Mouse (Mus musculus) adipocyte (in vitro differentiated cells): Measurements from ENCODE around the gene Tnfaip3.

Experiments
- DNase-seq: peaks from one replicate; pipeline ENCODE4 v3.0.0-alpha.2; 2016; ENCODE audit warnings: low spot score

Gene Tnfaip3

GRCm38 (mm10) chr10:19014381-19015256 is 838 bp downstream of the Tnfaip3 start:
- DNase-seq, result peak; percentile 55

- DNase-seq, result no peak
These were observed 2.1 kb downstream of the Tnfaip3 start for GRCm38 (mm10) chr10:19013351-19013750.

GRCm38 (mm10) chr10:19012616-19013015 is 2.8 kb downstream of the Tnfaip3 start:
- DNase-seq, result no peak

DNA sequence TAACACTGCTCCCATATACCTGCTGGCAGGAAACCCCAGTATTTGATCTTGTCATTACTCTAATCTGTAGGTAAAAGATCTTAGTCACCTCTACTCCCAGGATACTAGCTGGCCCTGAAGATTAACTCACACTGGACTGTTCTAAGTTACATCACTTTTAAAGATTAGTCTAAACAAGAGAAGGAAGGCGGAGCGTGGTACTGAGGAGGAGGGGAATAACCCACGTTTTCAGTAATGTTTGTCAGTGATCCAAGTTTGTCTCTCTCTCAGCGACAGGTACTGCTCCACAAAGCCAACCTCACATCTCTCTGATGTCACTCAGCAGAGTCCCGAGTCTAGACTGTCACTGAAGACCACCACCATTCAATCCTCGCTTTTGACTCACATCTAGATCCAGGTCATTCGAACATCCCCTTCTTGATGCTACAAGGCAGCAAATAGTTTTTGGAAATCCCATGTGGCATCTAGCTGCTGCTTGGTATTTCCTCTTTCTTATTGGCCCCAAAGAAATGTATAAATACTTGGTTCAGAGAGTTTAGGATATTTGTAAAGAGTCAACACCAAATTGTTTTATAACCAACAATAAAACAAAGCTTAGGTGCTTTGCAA is 3.5 kb downstream of the Tnfaip3 start:
- DNase-seq, result no peak

DNA sequence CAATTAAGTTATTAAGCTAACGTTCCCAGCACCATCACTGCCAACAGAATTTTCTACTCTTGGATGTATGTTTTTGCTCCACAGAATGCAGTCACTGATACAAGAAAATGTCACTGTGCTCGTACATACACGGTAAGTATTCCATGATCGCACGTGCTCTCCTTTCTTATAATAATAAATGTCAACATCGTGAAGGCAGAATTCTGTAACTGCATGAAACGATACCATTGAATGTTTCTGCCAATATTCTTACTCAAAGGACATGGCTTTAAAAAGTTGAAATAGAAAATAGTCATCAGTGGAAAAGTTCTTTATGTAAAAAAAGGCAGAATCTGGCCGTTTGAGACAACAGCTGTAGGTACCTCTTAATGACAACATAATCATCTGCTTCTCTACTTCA is 5.0 kb downstream of the Tnfaip3 start:
- DNase-seq, result no peak

- peak; percentile 91 for DNase-seq
These were observed 6.2 kb downstream of the Tnfaip3 start for GRCm38 (mm10) chr10:19009186-19009672.

DNA sequence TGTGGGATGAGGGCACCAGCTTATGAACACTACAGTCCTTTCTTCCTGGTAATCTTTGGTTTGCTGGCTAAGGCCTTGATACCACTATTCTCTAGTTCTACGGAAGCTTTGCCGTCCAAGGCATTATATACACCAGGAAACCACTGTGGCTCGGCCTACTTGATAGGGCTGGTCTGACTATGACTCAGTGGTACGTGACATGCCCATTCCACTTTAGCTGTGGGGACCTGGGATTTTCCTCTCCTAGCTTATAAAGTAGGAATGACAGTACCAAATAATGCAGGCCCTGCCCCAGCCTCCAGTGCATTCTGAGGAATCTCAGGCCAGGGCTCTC is 6.9 kb downstream of the Tnfaip3 start:
- no peak for DNase-seq

DNA sequence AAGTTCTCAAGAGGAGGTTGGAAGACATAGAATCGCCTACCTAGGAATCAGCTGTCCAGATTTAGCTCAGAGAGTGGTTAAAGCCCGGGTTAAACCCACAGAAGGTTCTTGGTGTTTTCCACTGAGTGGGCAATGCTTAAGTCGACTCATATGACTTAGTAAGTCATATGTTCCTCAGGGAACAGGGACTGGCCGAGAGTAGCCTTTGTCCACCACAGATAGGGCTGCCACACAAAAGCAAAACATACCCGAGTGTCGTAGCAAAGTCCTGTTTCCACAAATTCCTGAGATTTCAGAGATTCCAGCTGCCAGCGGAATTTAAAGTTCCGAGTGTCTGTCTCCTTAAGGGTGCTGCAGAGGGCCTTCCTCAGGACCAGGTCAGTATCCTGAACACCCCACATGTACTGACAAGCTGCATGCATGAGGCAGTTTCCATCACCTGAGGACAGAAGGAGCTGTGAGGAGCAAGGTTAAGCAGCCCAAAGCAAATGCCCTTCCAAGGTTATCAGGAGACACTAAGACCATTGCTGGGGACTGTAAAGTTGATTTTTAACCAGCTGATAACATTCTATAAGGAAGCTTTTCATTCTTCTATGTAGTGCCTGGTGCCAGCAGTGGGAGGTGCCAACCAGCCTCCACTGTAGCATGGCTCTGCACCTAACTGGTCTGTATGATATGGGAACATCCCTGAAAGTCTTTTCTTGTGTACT is 7.4 kb downstream of the Tnfaip3 start:
- DNase-seq, result no peak

DNA sequence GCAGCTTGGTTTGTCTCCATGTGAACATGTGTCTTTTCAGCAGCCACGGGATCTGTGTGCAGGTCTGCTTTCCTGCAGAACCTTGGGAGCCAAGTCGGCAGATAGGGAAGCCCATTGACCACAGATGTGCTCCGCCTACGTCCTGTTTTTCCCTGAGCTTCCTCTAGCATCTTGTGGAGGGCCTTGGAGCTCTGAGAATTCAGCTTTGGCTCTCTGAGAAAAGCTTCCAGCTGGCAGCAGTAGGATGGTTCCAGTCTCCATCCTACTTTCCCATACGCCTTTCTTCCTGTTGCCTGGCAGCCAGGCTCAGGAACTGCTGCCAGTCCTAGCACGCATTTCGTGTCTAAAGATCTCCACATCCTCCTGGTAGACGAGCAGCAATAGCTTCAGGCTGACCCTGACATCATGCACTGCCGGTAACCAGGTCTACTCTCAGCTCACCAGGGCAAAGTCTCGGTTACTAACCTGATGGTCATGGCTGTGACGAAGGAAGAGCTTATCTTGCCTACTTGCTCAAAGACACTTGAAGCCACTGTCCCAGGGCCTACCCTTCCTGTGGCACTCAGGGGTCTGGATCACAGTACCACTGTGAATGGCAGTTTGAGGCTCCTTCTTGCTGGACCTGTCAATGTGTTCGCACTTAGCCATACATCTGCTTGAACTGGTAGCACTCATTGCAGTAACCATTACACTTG is 13.2 kb downstream of the Tnfaip3 start:
- DNase-seq, result no peak

GRCm38 (mm10) chr10:18999427-18999826 is 16.0 kb downstream of the Tnfaip3 start:
- peak; percentile 39 for DNase-seq

DNA sequence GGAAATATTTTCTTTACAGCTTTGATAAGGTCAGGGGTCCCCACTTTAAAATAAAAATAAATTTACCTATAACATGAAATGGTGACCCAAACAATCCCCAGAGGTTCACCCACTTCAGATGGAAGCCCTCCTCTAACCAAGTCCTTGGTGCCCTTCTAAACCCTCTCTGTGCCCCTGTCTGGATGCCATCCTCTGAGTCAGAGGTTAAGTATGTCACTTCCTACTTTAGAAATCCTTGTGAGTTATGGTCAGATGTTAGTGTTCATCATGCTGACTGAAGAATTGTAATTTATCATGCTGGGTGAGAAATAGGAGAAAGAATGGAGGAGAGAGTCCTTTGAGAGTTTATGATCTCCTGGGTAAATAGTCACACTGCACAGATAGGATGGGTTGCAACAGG is 19.1 kb downstream of the Tnfaip3 start:
- DNase-seq, result no peak

GRCm38 (mm10) chr10:18995465-18996261 is 19.8 kb downstream of the Tnfaip3 start:
- DNase-seq, result no peak

DNA sequence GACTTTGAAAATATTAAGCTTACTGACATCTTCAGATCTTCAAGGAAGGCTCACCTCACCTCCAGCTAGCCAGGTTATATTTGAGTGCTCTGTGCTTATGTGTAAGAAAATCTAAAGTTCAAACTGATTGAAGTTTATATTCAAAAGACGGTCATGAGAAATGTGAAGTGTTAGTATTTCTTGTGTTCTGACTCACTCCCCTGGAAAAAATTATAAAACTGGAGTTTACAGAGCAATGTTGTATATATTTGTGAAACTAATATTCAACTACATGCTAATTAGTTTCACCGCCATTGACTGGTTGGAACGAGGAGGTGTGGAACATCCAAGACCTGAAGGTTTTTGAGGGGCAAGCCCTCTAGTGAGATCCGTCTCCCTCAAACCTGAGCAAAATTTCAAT is 22.5 kb downstream of the Tnfaip3 start:
- no peak for DNase-seq

DNA sequence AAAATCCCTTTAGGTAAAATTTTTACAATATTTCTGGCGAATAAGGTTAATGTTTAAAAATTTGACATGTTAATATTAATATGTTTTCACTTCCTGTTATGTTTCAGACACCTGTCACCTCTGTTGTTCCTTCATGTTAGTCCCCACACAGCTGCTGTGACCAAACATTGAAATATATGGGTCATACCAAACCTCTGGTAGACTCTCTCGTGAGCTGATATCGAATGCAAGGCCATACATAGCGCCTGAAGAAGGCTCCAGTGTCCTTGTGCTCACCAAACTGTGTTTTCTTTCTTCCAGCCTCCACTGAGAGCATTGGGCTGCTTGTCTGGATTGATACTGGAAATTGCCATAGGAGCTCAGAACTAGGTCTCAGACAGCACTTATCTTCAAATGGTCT is 24.4 kb downstream of the Tnfaip3 start:
- no peak for DNase-seq

DNA sequence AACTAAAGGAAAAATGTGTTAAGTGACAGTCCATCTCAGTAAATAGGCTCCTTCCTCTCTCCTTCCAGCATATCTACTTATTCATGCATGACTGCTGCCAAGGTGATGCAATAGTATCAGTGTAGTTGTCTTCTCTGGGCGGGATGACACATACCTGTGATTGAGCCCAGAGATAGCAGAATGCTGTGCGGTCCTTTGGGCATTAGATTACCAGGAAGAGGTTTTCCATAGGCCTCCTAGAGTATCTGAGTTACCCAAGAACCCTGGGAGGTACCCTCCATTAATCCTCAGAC is 27.6 kb downstream of the Tnfaip3 start:
- DNase-seq, result no peak

DNA sequence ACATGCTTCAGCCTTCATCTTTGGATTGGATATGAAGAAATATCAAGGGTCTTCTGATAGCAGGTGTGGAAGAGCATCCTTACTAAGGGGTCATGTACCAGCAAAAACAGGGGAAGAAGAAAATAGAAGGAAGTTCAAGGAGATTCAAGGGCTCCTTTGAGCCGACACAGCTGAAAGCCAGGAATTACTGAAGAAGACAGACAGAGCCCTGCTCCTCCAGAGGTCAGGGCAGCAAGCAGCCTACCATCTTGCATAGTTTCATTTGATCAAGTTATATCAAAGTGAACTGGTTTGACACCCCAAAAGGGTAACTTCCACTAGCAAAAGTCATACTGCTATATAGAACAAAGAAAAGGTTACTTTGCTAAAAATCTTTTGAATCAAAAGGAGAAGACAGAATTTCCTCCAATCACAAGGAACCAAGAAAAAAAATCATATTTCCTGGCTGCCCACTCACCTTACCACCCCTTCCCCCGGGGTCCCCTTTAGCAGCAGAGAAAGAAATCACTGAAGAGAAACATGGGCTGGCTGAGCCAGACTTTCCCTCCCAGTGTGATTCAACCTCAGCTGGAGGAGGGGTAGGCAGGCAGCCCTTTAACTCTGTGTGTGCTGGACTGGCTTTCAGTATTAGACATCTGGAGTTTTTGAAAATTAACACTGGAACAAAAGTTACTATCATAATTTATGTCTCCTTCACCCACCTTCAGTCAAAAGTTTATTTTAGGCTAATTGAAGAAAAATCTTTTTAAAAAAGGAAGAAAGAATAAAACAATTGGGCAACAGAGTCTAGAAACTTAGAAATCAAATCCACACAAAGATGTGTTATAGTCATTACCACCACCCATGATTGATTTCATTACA is 28.2 kb downstream of the Tnfaip3 start:
- no peak for DNase-seq

DNA sequence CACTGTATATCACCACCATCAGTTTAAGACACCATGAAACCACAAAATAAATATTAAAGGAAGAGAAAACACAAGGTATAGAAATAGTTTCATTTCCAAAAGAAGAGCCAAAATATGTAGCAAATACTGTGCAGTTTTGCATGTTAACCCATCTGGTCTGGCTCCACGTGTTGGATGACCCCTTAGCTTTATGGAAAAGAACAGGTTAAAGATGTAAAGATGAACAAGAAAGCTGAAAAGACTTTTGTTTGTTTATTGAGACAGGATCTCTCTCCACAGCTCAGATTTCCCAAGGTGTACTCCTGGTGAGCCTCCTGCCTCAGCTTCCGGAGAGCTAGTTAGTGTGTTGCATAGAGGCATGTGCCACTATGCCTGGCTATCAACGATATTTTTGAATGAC is 29.9 kb downstream of the Tnfaip3 start:
- no peak for DNase-seq

DNA sequence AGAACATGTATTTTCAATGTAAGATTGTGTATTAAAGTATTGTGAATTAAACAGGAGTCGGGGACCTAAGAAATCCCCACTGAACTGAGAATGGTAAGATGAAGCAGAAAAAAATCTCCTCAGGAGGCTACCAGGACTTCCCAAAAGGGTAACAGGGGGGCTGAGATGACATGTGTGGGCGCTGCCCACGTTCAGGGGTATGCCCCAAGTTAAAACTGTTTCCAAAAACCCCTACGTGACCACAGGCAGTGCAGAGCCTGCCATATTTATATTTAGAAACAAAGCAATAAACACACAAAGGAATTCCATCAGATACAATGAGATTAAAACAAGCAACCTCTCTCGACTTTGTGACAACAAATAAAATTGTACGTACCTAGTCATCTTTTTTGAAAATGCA is 31.9 kb downstream of the Tnfaip3 start:
- no peak for DNase-seq

DNA sequence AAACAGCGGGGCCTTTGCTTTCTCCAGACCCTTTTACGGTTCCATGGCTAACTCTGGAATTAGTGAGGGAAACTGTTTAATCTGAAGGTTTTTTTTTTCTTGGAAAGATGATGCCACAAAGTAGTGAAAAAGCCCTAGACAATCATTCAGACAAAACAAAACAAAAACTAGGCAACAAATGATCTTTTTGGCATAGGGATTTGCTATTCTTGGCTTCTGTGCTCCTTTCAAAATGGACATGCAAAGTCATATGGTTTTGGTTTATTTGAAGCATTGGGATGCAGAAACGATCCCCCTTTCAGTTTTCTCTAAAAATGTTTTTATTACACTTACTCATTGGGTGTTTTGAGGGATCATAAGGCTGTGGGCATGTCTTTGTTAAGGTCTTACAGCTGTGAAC is 41.0 kb downstream of the Tnfaip3 start:
- DNase-seq, result peak; percentile 85

DNA sequence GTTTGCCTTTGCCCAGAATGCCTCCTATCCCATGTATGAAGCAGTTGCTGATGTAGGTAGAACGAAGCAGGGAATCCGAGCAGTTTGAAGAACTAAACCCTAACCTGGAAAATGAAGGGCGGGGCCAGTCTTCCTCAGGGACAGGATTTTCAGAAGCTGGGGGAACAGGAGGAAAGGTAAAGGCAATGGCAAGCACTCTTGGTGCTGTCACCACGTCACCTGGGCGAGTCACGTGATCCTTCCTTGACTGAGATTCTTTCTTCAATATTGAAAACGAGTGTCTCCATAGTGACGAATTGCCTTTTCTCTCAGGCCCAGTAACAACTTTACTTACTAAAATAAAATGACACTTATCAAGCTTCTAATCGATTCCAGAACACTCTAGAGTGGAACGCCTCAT is 48.6 kb downstream of the Tnfaip3 start:
- DNase-seq, result no peak

DNA sequence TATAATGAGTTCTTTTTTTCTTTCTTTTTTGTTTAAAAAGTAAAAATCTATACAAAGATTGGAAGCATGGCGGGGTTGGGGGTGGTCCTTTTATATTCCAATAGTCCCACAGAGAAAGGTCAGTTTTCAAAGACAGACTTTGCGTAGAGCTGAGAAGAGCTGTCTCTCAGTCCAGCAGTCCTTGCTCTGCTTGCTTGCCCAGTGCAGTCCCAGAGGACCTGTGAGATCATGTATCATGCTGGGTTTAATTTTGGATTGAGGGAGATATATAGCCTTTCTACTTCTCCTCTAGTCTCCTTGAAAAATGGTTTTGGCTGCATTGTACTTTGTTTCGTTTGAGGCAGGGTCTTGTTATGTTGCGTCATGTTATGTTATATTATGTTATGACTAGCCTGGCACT is 49.9 kb downstream of the Tnfaip3 start:
- peak; percentile 60 for DNase-seq
